Mouse (Mus musculus): Measurements from ENCODE around the gene Rsph9. TPM values are rescaled to one million over a fixed set of nuclear protein-coding genes. Genes with fewer than 3 reads are reported as not detected.

Gene Rsph9
- total RNA-seq, 1 experiment from 2014 or later, result not detected

GRCm38 (mm10) chr17:46075116-46075485, 68.9 kb downstream of the Rsph9 start:
- ATAC-seq (ENCODE audit: extremely low read depth, insufficient number of reproducible peaks, low FRiP score, poor library complexity, severe bottlenecking), result peak; percentile 63

DNA sequence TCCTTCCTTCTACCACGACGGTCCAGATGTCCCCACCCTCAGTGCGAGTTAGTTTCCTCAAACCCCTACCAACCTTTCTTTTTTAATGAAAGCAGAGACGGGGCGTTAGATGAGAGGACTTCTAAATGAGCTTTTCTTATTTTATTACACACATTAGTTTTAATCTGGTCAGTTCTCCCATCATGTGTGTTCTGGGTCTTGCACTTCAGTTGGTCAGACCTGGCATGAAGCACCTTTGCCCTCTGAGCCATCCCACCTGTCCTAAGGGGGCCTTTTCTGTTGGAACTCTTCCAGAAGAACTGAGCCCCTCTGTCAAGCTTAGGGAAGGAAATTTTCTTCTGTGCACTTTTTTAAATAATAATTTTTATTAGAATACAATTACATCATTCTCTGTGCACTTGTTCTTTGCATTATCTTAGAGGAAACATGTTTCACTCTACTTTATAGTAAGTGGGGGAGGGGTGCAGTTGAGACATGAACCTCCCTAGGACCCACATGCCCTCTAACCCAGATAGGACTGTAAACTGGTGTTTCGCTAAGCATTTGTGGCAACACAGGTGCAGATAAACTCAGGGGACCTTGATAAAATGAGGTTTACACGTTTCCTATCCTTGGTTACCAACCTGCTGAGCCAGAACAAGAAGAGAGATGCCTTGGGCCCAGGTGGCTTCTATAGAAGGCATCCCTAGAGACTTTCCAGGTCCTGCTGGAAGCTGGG, 69.5 kb downstream of the Rsph9 start:
- no peak for ATAC-seq (ENCODE audit: extremely low read depth, insufficient number of reproducible peaks, low FRiP score, poor library complexity, severe bottlenecking)

DNA sequence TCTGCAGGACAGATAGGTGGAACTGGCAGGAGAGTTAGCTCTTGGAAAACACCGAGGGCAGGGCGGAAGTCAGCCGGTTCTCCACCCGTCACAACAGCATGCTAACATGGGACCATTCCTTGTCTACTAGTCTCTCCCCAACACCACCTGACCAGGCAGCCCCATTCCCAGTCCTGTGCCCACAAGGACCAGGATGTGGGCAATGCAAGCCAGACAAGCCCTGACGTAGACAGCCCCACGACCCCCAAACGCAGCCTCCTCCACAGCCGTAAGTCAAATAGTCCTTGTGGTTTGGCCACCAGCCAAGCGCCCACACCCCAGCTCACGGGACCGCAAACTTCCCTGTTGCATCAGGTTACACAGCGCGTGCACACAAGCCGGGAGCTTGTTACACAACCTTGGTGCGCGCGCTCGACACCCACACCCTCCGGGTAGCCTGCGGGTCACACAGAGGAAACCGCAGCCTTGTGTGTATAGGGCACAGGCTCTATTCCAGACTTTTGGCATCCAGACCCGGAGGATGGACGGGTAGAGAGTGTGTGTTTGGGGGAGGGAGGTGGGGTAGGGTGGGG, 70.2 kb downstream of the Rsph9 start:
- peak; percentile 90 for ATAC-seq (ENCODE audit: extremely low read depth, insufficient number of reproducible peaks, low FRiP score, poor library complexity, severe bottlenecking)

Other genes starting within 250 kb of the Rsph9 start
- gene Vegfa, start 111.8 kb downstream of the Rsph9 start, total RNA-seq (2017), result 19.5 and 23.0 TPM in 2 replicates
- 20.1 and 23.6 TPM in 2 replicates for gene Mrps18a, start 33.2 kb downstream of the Rsph9 start, total RNA-seq (2017)
- gene Mad2l1bp, start 9.3 kb upstream of the Rsph9 start, total RNA-seq (2017), result 7.1 and 10.6 TPM in 2 replicates
- 181 and 188 TPM in 2 replicates for gene Gtpbp2, start 16.8 kb upstream of the Rsph9 start, total RNA-seq (2017)
- 13.2 and 14.4 TPM in 2 replicates for gene Polh, start 58.4 kb upstream of the Rsph9 start, total RNA-seq (2017)
- 30.9 and 37.5 TPM in 2 replicates for gene Xpo5, start 58.6 kb upstream of the Rsph9 start, total RNA-seq (2017)
- 23.3 and 25.4 TPM in 2 replicates for gene Polr1c, start 103.8 kb upstream of the Rsph9 start, total RNA-seq (2017)
- 59.1 and 61.4 TPM in 2 replicates for gene Yipf3, start 103.9 kb upstream of the Rsph9 start, total RNA-seq (2017)
- gene Lrrc73, start 109.3 kb upstream of the Rsph9 start, total RNA-seq (2017), result 0.74 and 1.3 TPM in 2 replicates
- 17.2 and 17.8 TPM in 2 replicates for gene Tjap1, start 138.8 kb upstream of the Rsph9 start, total RNA-seq (2017)
- gene Dlk2, start 153.2 kb upstream of the Rsph9 start, total RNA-seq (2017), result not detected in 2 replicates
- gene Abcc10, start 184.1 kb upstream of the Rsph9 start, total RNA-seq (2017), result 3.1 and 3.4 TPM in 2 replicates
- 216 and 260 TPM in 2 replicates for gene Zfp318, start 239.5 kb upstream of the Rsph9 start, total RNA-seq (2017)